Mouse (Mus musculus): ENCODE measurements around the gene Car3. TPM values are rescaled to one million over a fixed set of nuclear protein-coding genes. Genes with fewer than 3 reads are reported as not detected.

Car3 gene
- total RNA-seq, 2 experiments from 2014 or later = 1,122 to 2,421 TPM

DNA sequence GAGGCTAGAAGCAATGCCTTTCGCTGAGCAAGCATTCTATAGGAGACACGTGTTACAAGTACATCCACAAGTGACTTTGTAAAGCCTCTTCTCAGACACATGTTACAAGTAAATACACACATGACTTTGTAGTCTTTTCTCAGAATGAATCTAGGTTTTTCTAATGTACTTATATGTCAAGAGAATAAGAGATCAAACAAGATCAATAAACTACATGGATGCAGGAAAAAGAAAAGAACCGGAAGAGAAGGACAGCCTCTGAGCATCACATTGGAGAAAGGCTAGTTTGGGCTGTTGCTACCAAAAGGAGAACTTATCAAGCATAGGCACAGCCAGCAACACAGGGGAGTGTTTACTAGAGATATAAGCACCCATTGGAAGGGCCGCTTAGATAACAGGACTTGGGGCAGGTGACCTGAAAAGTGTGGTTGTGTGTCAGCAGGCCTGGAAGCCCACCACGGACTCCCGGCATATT, 15.5 kb downstream of the Car3 start:
- H3K27ac ChIP-seq = no peak overlapping the region
- intact Hi-C loops (cut with DNase I) = no loop called here
- no peak for TF ChIP-seq CTCF (IDR thresholded peaks at IDR 0.05)
- H3K4me3 ChIP-seq = no peak overlapping the region
- DNase-seq = no peak

DNA sequence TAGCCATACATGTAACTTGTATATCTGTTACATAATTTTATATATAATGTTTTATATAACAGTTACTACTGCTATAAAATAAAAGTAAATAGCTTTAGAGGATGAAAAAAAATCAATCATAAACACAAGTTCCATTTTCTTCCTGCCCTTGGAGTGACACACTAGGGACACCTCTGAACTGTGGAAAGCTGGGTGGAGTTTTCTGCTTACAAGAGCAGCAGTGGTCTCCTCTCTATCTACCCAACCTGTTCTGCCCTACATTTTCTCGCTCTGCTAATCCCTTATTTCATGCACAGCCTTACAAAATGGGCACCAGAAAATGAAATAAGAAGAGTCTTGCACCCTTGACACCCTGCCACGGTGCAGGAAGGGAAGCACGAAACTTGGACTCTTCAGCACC, 16.0 kb downstream of the Car3 start:
- DNase-seq = no peak
- H3K27ac ChIP-seq = no peak overlapping the region
- H3K4me3 ChIP-seq = no peak overlapping the region
- TF ChIP-seq CTCF (IDR thresholded peaks at IDR 0.05) = no peak
- intact Hi-C loops (cut with DNase I) = no loop called here

DNA sequence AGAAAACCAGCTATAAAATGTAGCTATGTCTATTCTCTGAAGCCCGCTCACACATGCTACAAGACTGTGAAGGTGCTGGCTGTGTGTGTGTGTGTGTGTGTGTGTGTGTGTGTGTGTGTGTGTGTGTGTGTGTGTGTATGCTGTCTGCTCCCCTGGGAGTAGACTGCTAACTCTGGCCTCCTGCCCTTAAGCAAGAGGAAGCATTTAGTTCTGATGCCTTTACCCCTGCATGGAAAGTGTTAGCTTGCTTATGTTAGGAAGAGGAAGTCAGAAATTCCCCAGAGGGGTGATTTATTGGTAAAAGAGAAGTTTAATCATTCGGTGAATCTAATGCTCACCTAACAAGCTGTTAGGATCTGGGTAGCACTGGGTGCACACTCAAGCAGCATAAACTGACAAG, 17.0 kb downstream of the Car3 start:
- H3K27ac ChIP-seq = no peak overlapping the region
- no peak for DNase-seq
- TF ChIP-seq CTCF (IDR thresholded peaks at IDR 0.05) = no peak
- H3K4me3 ChIP-seq = no peak overlapping the region
- intact Hi-C loops (cut with DNase I) = loop anchor here (10.0 kb wide), 1 partner anchor 215 kb away; no protein-coding TSS in a partner anchor

DNA sequence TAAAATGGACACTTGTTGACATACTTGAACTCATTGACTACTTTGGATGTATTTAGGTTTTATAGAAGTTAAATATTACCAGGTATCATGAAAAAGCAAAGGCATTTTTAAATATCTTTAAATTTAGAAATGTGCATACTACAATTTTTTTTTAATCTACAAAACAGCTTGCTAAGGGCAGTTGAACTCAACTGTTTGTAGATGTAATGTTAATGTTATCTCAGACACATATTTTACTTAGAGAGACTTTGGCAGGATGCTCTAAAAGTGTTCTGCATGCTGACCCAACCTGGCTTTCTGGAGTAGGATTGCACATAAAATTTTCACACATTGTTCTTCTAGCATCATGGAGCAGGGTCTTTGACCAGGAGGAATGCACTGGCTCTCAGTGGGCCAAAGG, 18.7 kb downstream of the Car3 start:
- Histone ChIP-seq H3K4me3 (no peak overlapping the region), H3K27ac (no peak overlapping the region)
- DNase-seq = no peak
- intact Hi-C loops (cut with DNase I) = loop anchor here (10.0 kb wide), 1 partner anchor 213 kb away; no protein-coding TSS in a partner anchor
- no peak for TF ChIP-seq CTCF (IDR thresholded peaks at IDR 0.05)

DNA sequence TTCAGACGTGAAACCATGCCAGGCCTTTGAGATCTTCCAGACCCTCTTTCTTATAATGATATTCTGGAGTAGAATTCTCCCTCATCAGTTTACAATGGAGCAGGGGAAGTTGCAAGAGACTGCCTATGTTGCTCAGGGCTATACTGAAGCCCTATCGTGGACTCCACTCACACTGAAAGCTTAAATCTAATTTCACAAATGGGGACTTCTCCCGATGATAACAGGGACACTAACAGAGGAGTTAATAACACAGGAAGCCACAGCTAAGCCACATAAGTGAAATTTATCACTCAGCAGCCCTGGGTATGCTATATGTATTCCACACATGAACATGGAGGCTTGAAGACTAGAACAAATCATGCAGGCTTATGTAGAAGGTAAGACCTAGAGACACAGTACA, 19.4 kb downstream of the Car3 start:
- no peak for DNase-seq
- intact Hi-C loops (cut with DNase I) = loop anchor here (10.0 kb wide), 1 partner anchor 212 kb away; no protein-coding TSS in a partner anchor
- TF ChIP-seq CTCF (IDR thresholded peaks at IDR 0.05) = no peak

DNA sequence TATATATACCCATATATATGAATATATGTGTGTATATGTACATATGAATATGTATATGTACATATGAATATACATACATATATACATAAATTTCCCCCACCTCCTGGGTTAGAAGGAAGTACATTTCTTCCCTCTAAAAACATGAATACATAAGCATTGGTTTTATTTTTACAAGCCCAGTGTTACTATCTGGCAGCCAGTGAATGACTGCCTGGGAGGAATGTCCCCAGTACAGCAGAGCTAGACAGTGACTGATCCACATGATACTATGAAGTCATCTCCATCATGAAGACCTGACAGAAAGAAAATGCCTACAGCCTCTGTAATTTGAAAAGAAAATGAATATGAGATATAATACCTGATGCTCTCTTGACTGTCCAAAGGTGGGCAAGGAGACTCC, 21.5 kb downstream of the Car3 start:
- DNase-seq = no peak

More for the DNA sequence above, 19.4 kb downstream of the Car3 start:
- Histone ChIP-seq H3K4me3 (no peak overlapping the region), H3K27ac (no peak overlapping the region)

DNA sequence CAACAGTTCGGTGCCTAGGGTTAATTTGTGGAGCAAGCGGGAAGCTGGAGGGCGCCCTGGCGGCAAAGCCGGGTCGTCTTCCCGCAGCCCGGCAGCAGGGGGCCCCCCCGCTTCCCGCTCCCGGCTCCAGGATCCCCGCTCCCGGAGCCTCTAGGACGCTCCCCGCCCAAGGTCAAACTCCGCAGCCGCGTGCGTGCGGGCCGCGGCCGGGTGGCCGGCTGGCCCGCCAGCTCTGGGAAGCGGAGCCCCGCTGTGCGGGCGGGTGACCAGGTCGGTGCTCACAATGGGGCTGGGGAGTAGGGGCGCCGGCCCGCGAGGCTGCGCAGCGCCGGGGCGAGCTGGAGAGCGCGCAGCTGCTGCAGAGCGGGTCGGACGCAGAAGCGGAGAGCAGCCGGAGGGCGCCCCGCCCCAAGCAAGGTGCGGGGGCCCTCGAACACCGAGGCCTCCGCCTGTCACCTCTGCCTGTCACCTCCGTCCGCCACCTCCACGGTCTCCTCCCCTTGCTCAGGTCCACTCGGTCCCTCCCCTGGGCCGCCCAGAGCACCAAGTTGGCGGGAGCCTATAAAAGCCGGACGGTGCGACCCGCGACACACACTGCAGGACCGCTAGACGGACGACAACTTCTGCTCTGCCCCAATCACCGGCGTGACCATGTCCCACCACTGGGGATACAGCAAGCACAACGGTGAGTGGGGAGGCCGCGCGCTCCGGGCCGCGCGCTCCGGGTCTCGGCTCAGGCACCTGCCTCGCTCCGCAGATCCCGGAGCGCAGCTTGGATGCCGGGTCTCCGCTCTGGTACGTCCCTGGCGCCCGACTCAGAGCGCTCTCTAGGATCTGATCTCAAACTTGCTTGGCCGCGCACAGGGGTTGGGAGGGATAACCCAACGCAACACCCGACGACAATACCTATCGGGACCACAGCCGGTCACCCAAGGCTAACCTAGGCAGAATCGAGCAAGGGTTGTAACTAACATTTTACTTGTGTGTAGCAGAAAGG, 23.1 kb downstream of the Car3 start, which contains the start of gene Car2:
TSS of gene Car2 (plus strand) at position 172 of the 997 bp plus-strand sequence.
- Histone ChIP-seq H3K27ac (peak within 1 kb of the TSS; percentile 81), H3K4me3 (peak within 1 kb of the TSS; percentile 88)
- peak; percentile 85 for DNase-seq
- intact Hi-C loops (cut with DNase I) = loop anchor here (2.0 to 10.0 kb wide), 2 partner anchors 208 to 308 kb away; no protein-coding TSS in a partner anchor
- TF ChIP-seq CTCF (IDR thresholded peaks at IDR 0.05) = peak; percentile 68

More for the DNA sequence above, 21.5 kb downstream of the Car3 start:
- intact Hi-C loops (cut with DNase I) = loop anchor here (10.0 kb wide), 1 partner anchor 210 kb away; no protein-coding TSS in a partner anchor
- no peak for TF ChIP-seq CTCF (IDR thresholded peaks at IDR 0.05)
- H3K4me3 ChIP-seq = no peak overlapping the region
- no peak overlapping the region for H3K27ac ChIP-seq

DNA sequence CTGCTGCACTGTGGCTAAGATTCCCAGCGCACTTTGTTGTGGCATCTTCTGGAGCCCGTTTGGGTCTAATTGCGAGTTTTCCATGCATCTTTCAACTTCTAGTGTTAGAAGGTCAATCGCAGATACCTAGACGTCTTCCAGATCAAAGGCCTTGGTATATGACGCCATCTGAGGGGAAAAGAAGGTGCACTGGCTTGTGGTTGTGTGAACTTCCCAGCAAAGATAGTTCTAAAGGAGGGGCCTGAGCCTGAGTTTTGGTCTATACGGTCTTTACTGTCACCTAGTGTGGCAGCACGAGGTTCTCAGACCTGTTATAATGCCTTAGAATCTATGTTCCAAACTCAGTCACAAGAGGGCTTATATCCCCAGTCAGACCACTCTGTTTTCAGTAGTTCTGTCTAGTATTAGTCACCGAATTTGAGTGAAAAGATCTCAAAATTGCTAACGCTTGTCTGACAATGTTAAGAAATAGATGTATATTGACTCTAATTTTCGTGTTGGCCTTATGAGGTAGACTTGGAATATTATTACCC, 23.9 kb downstream of the Car3 start:
- Histone ChIP-seq H3K4me3 (peak overlapping the region; percentile 88), H3K27ac (peak overlapping the region; percentile 81)
- TF ChIP-seq CTCF (IDR thresholded peaks at IDR 0.05) = no peak
- DNase-seq = no peak
- intact Hi-C loops (cut with DNase I) = loop anchor here (2.0 to 10.0 kb wide), 2 partner anchors 208 to 308 kb away; no protein-coding TSS in a partner anchor

DNA sequence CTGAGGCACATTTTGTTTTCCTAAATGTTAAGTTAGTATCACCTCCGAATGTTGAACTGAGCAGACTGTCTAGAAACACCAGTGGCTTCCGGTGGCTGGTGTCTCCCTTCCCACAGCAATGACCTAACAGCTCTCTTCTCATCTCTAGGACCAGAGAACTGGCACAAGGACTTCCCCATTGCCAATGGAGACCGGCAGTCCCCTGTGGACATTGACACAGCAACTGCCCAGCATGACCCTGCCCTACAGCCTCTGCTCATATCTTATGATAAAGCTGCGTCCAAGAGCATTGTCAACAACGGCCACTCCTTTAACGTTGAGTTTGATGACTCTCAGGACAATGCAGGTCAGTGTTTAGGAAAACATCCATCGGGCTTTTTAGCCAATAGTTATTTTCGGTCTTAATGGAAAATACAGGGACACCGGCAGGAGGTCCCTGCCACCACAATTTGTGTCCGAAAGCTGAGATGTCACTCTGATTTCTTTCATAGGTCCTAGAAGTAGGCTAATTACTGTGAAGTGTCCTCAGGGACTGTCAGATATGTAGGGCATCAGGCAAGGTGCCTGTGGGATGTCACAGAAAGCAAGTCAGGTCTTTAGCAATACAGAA, 24.5 kb downstream of the Car3 start:
- H3K27ac ChIP-seq = no peak overlapping the region
- no peak for TF ChIP-seq CTCF (IDR thresholded peaks at IDR 0.05)

DNA sequence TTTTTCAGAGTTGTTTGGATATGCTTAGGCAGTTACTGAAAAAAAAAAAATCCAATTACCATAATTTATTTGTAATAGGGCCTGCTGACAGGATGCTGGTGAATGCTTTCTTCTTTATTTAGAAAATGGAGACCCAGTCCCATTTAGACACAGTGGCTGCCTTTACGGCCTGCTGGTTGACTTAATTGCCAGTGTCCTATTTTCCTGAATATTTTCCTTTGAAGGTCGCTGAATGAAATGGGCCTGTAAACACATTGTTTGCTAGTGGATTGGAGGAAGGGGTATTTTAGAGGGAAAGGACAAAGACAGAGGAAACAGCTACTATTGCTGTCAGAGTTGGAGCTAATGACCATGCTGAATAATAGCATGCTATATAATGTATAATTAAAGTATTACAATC, 25.2 kb downstream of the Car3 start:
- H3K4me3 ChIP-seq = no peak overlapping the region
- no peak overlapping the region for H3K27ac ChIP-seq
- intact Hi-C loops (cut with DNase I) = loop anchor here (10.0 kb wide), 1 partner anchor 206 kb away; no protein-coding TSS in a partner anchor
- TF ChIP-seq CTCF (IDR thresholded peaks at IDR 0.05) = no peak
- no peak for DNase-seq

More for the DNA sequence above, 24.5 kb downstream of the Car3 start:
- DNase-seq = no peak
- no peak overlapping the region; the same call in 1 of the 2 replicates for H3K4me3 ChIP-seq
- intact Hi-C loops (cut with DNase I) = loop anchor here (2.0 to 10.0 kb wide), 2 partner anchors 207 to 307 kb away; no protein-coding TSS in a partner anchor

DNA sequence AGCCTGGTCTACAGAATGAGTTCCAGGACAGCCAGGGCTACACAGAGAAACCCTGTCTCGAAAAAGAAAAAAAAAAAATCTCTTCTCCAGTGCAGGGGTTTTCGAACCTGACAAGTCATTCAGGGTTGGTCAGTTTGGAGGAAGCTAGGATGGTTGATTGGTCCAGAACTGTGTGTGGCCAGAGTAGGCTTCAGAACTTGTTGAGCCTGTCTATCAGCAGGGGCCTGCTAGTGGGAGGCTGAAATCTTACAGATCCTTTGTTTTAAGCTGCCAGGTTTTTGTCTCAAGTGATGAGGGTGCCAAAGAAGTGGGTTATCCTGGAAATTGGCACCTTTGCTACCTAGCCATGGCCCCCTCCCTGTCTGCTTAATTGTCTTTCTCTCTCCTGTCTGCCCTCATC, 25.8 kb downstream of the Car3 start:
- no peak overlapping the region for H3K27ac ChIP-seq
- H3K4me3 ChIP-seq = no peak overlapping the region
- DNase-seq = no peak
- no peak for TF ChIP-seq CTCF (IDR thresholded peaks at IDR 0.05)
- intact Hi-C loops (cut with DNase I) = loop anchor here (10.0 kb wide), 1 partner anchor 206 kb away; no protein-coding TSS in a partner anchor
